Mouse (Mus musculus) right cerebral cortex, postnatal 10 days (tissue): ENCODE results near the gene Vmn1r2.
"Not testable (repeated sequence)": the region's sequence is repeated elsewhere in the genome, so short reads cannot be mapped to it uniquely, and the experiment has no call there.

Experiments used
- DNase-seq, 2 experiments: peaks; one replicate each; pipeline ENCODE4 v3.0.0; 2021; ENCODE audit warnings: low spot score in 2 of 2

Vmn1r2 gene

DNA sequence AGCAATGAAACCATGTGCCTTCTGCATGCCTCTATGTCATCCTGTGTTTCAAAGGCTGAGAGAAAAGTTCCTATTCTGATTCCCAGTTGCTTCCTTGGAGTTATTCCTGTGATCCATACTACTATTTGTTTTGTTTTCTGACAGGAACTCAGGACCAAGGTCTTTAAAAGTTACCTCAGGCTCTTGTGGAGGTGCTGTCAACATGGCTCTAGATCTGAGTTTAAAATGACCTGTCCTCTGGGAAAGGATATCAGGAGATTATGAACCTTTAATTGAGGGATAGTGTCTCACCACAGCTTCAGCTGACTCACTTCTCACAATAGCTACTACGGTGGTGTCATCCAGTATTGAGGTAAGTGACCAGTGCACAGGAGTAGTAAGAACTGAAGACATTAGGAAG lies at the start of gene Vmn1r2:
Gene Vmn1r2, plus strand, starts transcription at position 301 of the 400 bp plus-strand sequence.
- DNase-seq: not testable (repeated sequence)

DNA sequence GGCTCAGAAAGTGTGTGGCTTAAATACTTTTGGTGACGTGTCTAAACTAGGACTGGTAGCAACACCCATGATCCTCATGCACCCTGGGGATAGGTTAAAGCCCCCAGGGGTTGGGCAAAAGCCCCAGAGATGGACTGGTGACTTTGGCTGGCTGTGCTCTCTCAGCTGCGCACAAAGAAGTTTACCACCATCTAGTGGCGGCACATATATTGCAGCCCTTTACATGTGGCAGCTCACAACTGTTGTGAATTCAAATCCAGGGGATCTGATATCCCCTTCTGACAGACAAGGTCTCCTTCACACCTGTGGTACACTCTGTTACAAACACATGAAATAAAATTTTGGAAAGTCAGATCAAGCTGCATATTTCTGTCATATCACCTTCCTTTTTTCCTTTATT lies 19.2 kb upstream of the Vmn1r2 start:
- not testable (repeated sequence) for DNase-seq

- DNase-seq: not testable (repeated sequence)
Measured at GRCm38 (mm10) chr4:3153320-3153719, 13.8 kb upstream of the Vmn1r2 start.

- not testable (repeated sequence) for DNase-seq
Measured at GRCm38 (mm10) chr4:3164429-3164828, 2.7 kb upstream of the Vmn1r2 start.

DNA sequence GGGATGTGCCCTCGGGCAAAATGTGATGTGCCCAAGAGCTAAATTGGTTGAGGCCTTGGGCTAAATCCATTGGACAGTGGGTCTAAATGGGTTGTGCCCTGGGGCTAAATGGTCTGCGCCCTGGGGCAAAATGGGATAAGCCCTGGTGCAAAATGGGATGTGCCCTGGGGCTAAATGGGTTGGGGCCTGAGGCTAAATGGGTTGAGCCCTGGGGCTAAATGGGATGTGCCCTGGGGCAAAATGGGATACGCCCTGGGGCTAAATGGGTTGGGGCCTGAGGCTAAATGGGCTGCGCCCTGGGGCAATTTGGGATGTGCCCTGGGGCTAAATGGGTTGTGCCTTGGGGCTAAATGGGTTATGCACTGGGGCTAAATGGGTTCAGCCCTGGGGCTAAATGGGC lies 2.1 kb upstream of the Vmn1r2 start:
- DNase-seq: peak in 1 of 2 experiments; percentile 32

DNA sequence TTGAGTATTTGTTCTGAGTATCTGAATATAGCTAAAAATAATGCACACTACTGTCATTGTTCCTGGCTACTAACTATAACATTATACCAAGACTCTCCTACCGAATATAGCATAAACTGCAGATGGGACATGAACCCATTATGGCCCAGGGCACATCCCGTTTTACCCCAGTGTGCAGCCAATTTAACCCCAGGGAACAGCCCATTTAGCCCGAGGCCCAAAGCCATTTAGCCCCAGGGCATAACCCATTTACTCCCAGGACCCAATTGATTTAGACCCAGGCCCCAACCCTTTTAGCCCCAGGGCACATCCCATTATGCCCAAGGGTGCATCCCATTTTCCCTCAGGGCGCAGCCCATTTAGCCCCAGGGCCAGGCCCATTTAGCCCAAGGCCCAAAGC lies 7.5 kb downstream of the Vmn1r2 start:
- DNase-seq: not testable (repeated sequence)

- DNase-seq: not testable (repeated sequence)
Measured at GRCm38 (mm10) chr4:3175756-3176155, 8.6 kb downstream of the Vmn1r2 start.

GRCm38 (mm10) chr4:3176195-3176594 lies 9.1 kb downstream of the Vmn1r2 start:
- not testable (repeated sequence) for DNase-seq

- not testable (repeated sequence) for DNase-seq
Measured at GRCm38 (mm10) chr4:3176746-3177490, 9.8 kb downstream of the Vmn1r2 start.

GRCm38 (mm10) chr4:3185258-3185657 lies 18.1 kb downstream of the Vmn1r2 start, which contains the start of gene Vmn1r3:
TSS of gene Vmn1r3 (minus strand) at chr4:3185358.
- DNase-seq: not testable (repeated sequence)

- not testable (repeated sequence) for DNase-seq
Measured at GRCm38 (mm10) chr4:3209643-3210217, 42.6 kb downstream of the Vmn1r2 start.

GRCm38 (mm10) chr4:3213349-3213748 lies 46.2 kb downstream of the Vmn1r2 start:
- not testable (repeated sequence) for DNase-seq

- not testable (repeated sequence) for DNase-seq
Measured at GRCm38 (mm10) chr4:3216382-3216781, 49.3 kb downstream of the Vmn1r2 start.
